In the genomic region with DNA sequence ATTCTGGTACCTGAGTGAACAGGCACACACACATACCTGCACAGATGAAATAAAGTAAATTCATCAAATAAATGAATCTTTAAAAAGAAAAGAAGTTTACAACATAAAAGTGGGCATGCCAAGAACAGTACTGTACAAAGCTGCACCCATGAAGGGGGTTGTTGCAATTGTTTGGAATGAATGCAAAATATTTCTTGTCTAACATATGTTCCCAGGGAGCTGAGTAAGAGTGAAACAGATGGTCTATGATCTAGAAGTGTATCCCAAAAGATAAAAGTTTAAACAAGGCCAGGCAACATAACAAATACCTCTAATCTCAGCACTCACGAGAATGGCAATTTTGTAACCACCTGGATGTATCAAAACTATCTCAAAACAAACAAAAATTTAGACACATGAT, we compare ENCODE assay signal across 19 mouse cellular contexts.
"Had no signal": no experiment of that assay in that cellular context is flagged by ENCODE, and none has a peak within 500 bp of the region (broad histone marks: within the 10 kb centered on the region; RNA-seq: fewer than 3 reads in every experiment).

No protein-coding gene starts in this region.

- H3K27me3 ChIP-seq: midbrain, embryonic 12.5 days; neural tube, embryonic 13.5 days; neural tube, embryonic 15.5 days had no signal

- H3K4me2 ChIP-seq: lung, embryonic 14.5 days; midbrain, embryonic 12.5 days; neural tube, embryonic 13.5 days; neural tube, embryonic 15.5 days had no signal

- DNase-seq: lung, adult 18-20 months; lung, embryonic 14.5 days; lung, postnatal 10 days; lung, postnatal 4 days; midbrain, embryonic 14.5 days; retina, postnatal 1 day; right cerebral cortex, adult 18-20 months; right cerebral cortex, postnatal 25 days; right cerebral cortex, postnatal 4 days; spleen, adult 18-20 months; thymus, adult 2 months; thymus, postnatal 25 days; thymus, postnatal 4 days had no signal

- H3K36me3 ChIP-seq: midbrain, embryonic 10.5 days; midbrain, embryonic 12.5 days; neural tube, embryonic 13.5 days; neural tube, embryonic 15.5 days had no signal

- H3K4me3 ChIP-seq: midbrain, embryonic 10.5 days; midbrain, embryonic 12.5 days; myocyte; neural tube, embryonic 13.5 days; neural tube, embryonic 15.5 days had no signal

- ATAC-seq: midbrain, embryonic 16.5 days had no signal

- H3K27ac ChIP-seq: midbrain, embryonic 10.5 days; midbrain, embryonic 12.5 days; neural tube, embryonic 13.5 days; neural tube, embryonic 15.5 days had no signal

- H3K9ac ChIP-seq: lung, embryonic 14.5 days; midbrain, embryonic 12.5 days; neural tube, embryonic 13.5 days; neural tube, embryonic 15.5 days had no signal

- H3K4me1 ChIP-seq: midbrain, embryonic 10.5 days; midbrain, embryonic 12.5 days; neural tube, embryonic 13.5 days; neural tube, embryonic 15.5 days had no signal

- H3K9me3 ChIP-seq: midbrain, embryonic 10.5 days; midbrain, embryonic 12.5 days; neural tube, embryonic 13.5 days; neural tube, embryonic 15.5 days had no signal
